Mouse (Mus musculus) stomach, embryonic 14.5 days (tissue): ENCODE results near the gene Gm49405. TPM values are rescaled to one million over a fixed set of nuclear protein-coding genes. Genes with fewer than 3 reads are reported as not detected.
A peak's percentile ranks its signal among the peaks of the same experiment; 100 is the strongest.

Experiments
- ATAC-seq: fragments of 200-750 bp; cut with Nextera tagmentation; 2 replicates; pipeline ENCODE4 v1.8.0; 2017; ENCODE audit warnings: low read depth, moderate TSS enrichment; ENCODE audit not compliant: insufficient number of reproducible peaks, insufficient read depth, low FRiP score
- H3K27ac ChIP-seq: fragments of 300-500 bp; sonication (generic); 2 replicates; pipeline ENCODE4 v1.5.1; 2014; ENCODE audit warnings: mild to moderate bottlenecking, low read length, moderate library complexity, mixed read lengths
- H3K27me3 ChIP-seq: fragments of 300-500 bp; sonication (generic); 2 replicates; pipeline ENCODE4 v1.6.1; 2014; ENCODE audit warnings: low read length, control low read depth, mixed read lengths; ENCODE audit not compliant: control insufficient read depth, insufficient read depth
- H3K36me3 ChIP-seq: fragments of 300-500 bp; sonication (generic); 2 replicates; pipeline ENCODE4 v1.6.1; 2014; ENCODE audit warnings: mild to moderate bottlenecking, control low read depth, low read length, moderate library complexity, mixed read lengths; ENCODE audit not compliant: control insufficient read depth, insufficient read depth
- H3K4me1 ChIP-seq: fragments of 300-500 bp; sonication (generic); 2 replicates; pipeline ENCODE4 v1.6.1; 2014; ENCODE audit warnings: low read length, control low read depth, mixed read lengths; ENCODE audit not compliant: control insufficient read depth, insufficient read depth
- H3K4me2 ChIP-seq: fragments of 300-500 bp; sonication (generic); replicated peaks from 2 replicates; pipeline ENCODE4 v1.6.1; 2014; ENCODE audit warnings: low read depth, low read length, control low read depth
- H3K4me3 ChIP-seq: fragments of 300-500 bp; sonication (generic); 2 replicates; pipeline ENCODE4 v1.5.1; 2014; ENCODE audit warnings: low read depth, low read length, control low read depth
- H3K9ac ChIP-seq: fragments of 300-500 bp; sonication (generic); replicated peaks from 2 replicates; pipeline ENCODE4 v1.6.1; 2014; ENCODE audit warnings: low read depth, mild to moderate bottlenecking, control low read depth, low read length, moderate library complexity, mixed read lengths
- H3K9me3 ChIP-seq: fragments of 300-500 bp; sonication (generic); 2 replicates; pipeline ENCODE4 v1.6.1; 2016; ENCODE audit warnings: low read depth, low read length, control low read depth; ENCODE audit not compliant: control insufficient read depth
- WGBS: fragments of 180-500 bp; shearing (Covaris S2); extraction: QIAGEN DNeasy Blood & Tissue Kit; methylation state at CpG from one replicate; pipeline ENCODE4 v1.1.7; 2014; 5-methylcytosine and 5-hydroxymethylcytosine counted together
- polyA plus RNA-seq: library from polyadenylated mRNA; unstranded; fragments of >200 nt; fragmentation: Nextera tagmentation; extraction: Ambion mirVana; gene quantifications from 2 replicates; pipeline ENCODE4 v1.2.1, GENCODE M21; 2014

The Gm49405 gene
- polyA plus RNA-seq, 1 experiment from 2014 or later: 3.3 TPM

GRCm38 (mm10) chr19:3991966-3992365 is 8.5 kb upstream of the Gm49405 start:
- ATAC-seq: no peak

GRCm38 (mm10) chr19:3992416-3992815 is 8.0 kb upstream of the Gm49405 start, which contains the start of gene Tbx10:
Tbx10 (plus strand) TSS chr19:3992752.
- Histone ChIP-seq H3K9ac (no peak within 1 kb of the TSS), H3K9me3 (no peaks in the 10 kb centered on the region), H3K4me1 (no peaks in the 10 kb centered on the region), H3K27me3 (no peaks in the 10 kb centered on the region), H3K27ac (no peak within 1 kb of the TSS), H3K4me2 (no peak within 1 kb of the TSS), H3K36me3 (no peaks in the 10 kb centered on the region), H3K4me3 (no peak within 1 kb of the TSS)
- 64% methylated on average over 5 of the region's 5 CpGs for WGBS
- ATAC-seq: no peak

More at GRCm38 (mm10) chr19:3991966-3992365, 8.5 kb upstream of the Gm49405 start:
- no peak overlapping the region for H3K27ac ChIP-seq
- H3K36me3 ChIP-seq: no peaks in the 10 kb centered on the region
- no peak overlapping the region for H3K4me3 ChIP-seq
- 80% methylated on average over 3 of the region's 3 CpGs for WGBS
- no peak overlapping the region for H3K4me2 ChIP-seq
- no peaks in the 10 kb centered on the region for H3K27me3 ChIP-seq
- H3K9me3 ChIP-seq: no peaks in the 10 kb centered on the region
- peaks cover under 1% of the 10 kb centered on the region; the same call in 1 of the 2 replicates for H3K4me1 ChIP-seq
- no peak overlapping the region for H3K9ac ChIP-seq

- Histone ChIP-seq H3K27ac (no peak overlapping the region), H3K4me2 (no peak overlapping the region), H3K27me3 (no peaks in the 10 kb centered on the region), H3K9ac (no peak overlapping the region), H3K4me3 (no peak overlapping the region), H3K4me1 (peaks cover 6% of the 10 kb centered on the region; the same call in 1 of the 2 replicates), H3K36me3 (no peaks in the 10 kb centered on the region), H3K9me3 (no peaks in the 10 kb centered on the region)
- ATAC-seq: no peak
- WGBS: 58% methylated on average over 6 of the region's 6 CpGs
These were observed 5.5 kb upstream of the Gm49405 start for GRCm38 (mm10) chr19:3994932-3995331.

GRCm38 (mm10) chr19:3995505-3995904 is 4.9 kb upstream of the Gm49405 start:
- ATAC-seq: no peak
- Histone ChIP-seq H3K9me3 (no peaks in the 10 kb centered on the region), H3K36me3 (no peaks in the 10 kb centered on the region), H3K27me3 (no peaks in the 10 kb centered on the region), H3K4me1 (peaks cover 6% of the 10 kb centered on the region; the same call in 1 of the 2 replicates), H3K27ac (no peak overlapping the region), H3K9ac (no peak overlapping the region), H3K4me3 (no peak overlapping the region), H3K4me2 (no peak overlapping the region)
- WGBS: 75% methylated on average over 3 of the region's 3 CpGs

- Histone ChIP-seq H3K27me3 (no peaks in the 10 kb centered on the region), H3K4me3 (no peak overlapping the region), H3K9ac (no peak overlapping the region), H3K27ac (no peak overlapping the region), H3K9me3 (no peaks in the 10 kb centered on the region), H3K36me3 (no peaks in the 10 kb centered on the region), H3K4me2 (no peak overlapping the region), H3K4me1 (peaks cover 9% of the 10 kb centered on the region)
- no peak for ATAC-seq
- 71% methylated on average over 7 of the region's 7 CpGs for WGBS
These were observed 4.3 kb upstream of the Gm49405 start for GRCm38 (mm10) chr19:3996106-3996505.

- Histone ChIP-seq H3K4me1 (peaks cover 15% of the 10 kb centered on the region), H3K9ac (no peak overlapping the region), H3K27me3 (no peaks in the 10 kb centered on the region), H3K27ac (no peak overlapping the region), H3K4me2 (no peak overlapping the region), H3K4me3 (no peak overlapping the region), H3K36me3 (no peaks in the 10 kb centered on the region), H3K9me3 (no peaks in the 10 kb centered on the region)
- WGBS: 78% methylated on average over 8 of the region's 8 CpGs
- no peak for ATAC-seq
These were observed 3.7 kb upstream of the Gm49405 start for GRCm38 (mm10) chr19:3996747-3997146.

- no peaks in the 10 kb centered on the region for H3K36me3 ChIP-seq
- no peak overlapping the region for H3K4me3 ChIP-seq
- no peak overlapping the region for H3K27ac ChIP-seq
- H3K4me1 ChIP-seq: peaks cover 15% of the 10 kb centered on the region
- H3K27me3 ChIP-seq: no peaks in the 10 kb centered on the region
- H3K9me3 ChIP-seq: no peaks in the 10 kb centered on the region
- no peak for ATAC-seq
- WGBS: 46% methylated on average over 8 of the region's 8 CpGs
- no peak overlapping the region for H3K4me2 ChIP-seq
- no peak overlapping the region for H3K9ac ChIP-seq
These were observed 3.2 kb upstream of the Gm49405 start for GRCm38 (mm10) chr19:3997231-3997630.

GRCm38 (mm10) chr19:3998335-3998734 is 2.1 kb upstream of the Gm49405 start:
- 75% methylated on average over 8 of the region's 8 CpGs for WGBS
- Histone ChIP-seq H3K36me3 (no peaks in the 10 kb centered on the region), H3K9me3 (no peaks in the 10 kb centered on the region), H3K4me3 (no peak overlapping the region), H3K4me2 (no peak overlapping the region), H3K4me1 (peaks cover 15% of the 10 kb centered on the region), H3K27me3 (no peaks in the 10 kb centered on the region), H3K27ac (no peak overlapping the region), H3K9ac (no peak overlapping the region)
- no peak for ATAC-seq

GRCm38 (mm10) chr19:3999121-3999730 is 1.2 kb upstream of the Gm49405 start:
- H3K27me3 ChIP-seq: no peaks in the 10 kb centered on the region
- H3K4me2 ChIP-seq: peak overlapping the region; percentile 93
- no peak for ATAC-seq
- H3K27ac ChIP-seq: no peak overlapping the region
- H3K4me1 ChIP-seq: peaks cover 15% of the 10 kb centered on the region
- WGBS: 83% methylated on average over 9 of the region's 9 CpGs
- H3K9me3 ChIP-seq: no peaks in the 10 kb centered on the region
- H3K36me3 ChIP-seq: no peaks in the 10 kb centered on the region
- peak overlapping the region; percentile 52; the same call in 1 of the 2 replicates for H3K4me3 ChIP-seq
- H3K9ac ChIP-seq: no peak overlapping the region; the same call in 1 of the 2 replicates
